Mouse (Mus musculus): ENCODE measurements at regions not wholly inside any gene's neighbourhood (a gene's known extent, or its start where the extent isn't known, plus 50 kb on each side); places are given as distances from the start of the nearest gene placed in this dataset.

DNA sequence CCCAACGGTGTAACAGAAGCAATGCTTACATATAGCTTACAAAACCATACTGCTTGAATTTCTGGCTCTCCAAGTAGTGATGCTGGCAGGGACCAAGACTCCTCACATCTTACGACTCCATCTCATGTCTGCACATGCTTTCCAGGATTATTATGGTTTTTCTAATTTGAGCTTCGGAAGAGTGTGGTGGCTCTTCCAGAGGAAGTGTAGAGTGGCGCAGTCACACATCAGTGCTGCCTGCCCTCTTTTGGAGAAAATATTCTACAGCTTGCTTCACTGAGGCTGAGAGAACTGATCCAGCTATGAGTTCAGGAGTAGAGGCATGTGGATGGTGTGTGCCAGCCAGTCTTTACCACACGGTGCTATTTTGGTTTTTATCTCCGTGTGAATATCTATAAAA lies 217.4 kb downstream of the Otol1 start:
- 88% methylated on average over 6 of the region's 6 CpGs for WGBS
- ATAC-seq, result no peak
- Histone ChIP-seq H3K36me3 (ENCODE audit: control insufficient read depth, insufficient read depth, low read length) (no peaks in the 10 kb centered on the region), H3K27me3 (replicated peaks; ENCODE audit: control insufficient read depth, insufficient read depth, low read length) (no peaks in the 10 kb centered on the region), H3K4me1 (ENCODE audit: control insufficient read depth, insufficient read depth, low read depth, low read length) (no peaks in the 10 kb centered on the region), H3K9me3 (ENCODE audit: control insufficient read depth, low read length) (no peaks in the 10 kb centered on the region), H3K27ac (ENCODE audit: low read depth, low read length) (no peak overlapping the region), H3K4me2 (ENCODE audit: low read length) (no peak overlapping the region), H3K4me3 (ENCODE audit: low read length) (no peak overlapping the region), H3K9ac (ENCODE audit: low read depth, low read length) (no peak overlapping the region)

DNA sequence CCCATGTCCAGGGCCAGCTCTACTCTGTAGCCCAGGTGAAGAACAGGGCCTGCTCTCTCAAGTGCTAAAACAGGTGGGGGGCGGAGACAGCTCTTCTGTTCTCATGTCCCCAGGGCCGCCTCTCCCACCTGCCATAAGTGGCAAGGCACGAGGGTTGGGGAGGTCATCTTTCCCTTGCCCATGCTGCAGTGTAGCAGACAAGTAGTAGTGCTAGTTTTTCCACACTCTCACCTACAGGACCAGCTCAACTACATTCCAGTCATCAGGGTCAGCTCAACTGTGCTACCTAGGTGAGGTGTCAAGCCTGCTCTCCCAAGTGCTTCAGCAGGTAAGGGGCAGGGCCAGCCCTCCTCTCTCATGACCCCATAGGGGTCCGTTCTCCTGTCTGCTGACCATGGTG lies 219.8 kb downstream of the Otol1 start:
- Histone ChIP-seq H3K9ac (ENCODE audit: low read depth, low read length) (no peak overlapping the region), H3K27ac (ENCODE audit: low read depth, low read length) (no peak overlapping the region), H3K4me2 (ENCODE audit: low read length) (no peak overlapping the region), H3K9me3 (ENCODE audit: control insufficient read depth, low read length) (no peaks in the 10 kb centered on the region), H3K4me3 (ENCODE audit: low read length) (no peak overlapping the region), H3K36me3 (ENCODE audit: control insufficient read depth, insufficient read depth, low read length) (no peaks in the 10 kb centered on the region), H3K27me3 (replicated peaks; ENCODE audit: control insufficient read depth, insufficient read depth, low read length) (no peaks in the 10 kb centered on the region), H3K4me1 (ENCODE audit: control insufficient read depth, insufficient read depth, low read depth, low read length) (no peaks in the 10 kb centered on the region)
- WGBS, result 88% methylated on average over 4 of the region's 4 CpGs
- ATAC-seq, result no peak

DNA sequence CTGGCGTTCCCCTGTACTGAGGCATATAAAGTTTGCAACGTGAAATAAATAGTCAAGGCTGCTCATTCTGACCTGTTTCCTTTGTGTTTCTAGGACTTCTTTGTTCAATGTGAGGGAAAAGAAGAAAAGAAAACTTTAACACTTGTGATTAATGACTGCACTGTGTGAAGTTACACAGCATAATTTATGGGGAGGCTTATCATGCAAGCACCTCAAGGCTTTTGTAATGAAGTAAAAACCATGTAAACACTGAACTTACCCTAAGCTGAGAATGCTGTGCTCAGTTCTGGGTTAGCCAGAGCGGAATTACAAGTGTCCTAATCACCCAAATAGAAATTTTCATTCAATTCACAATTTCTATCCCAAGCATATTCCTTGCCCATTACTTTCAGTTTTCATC lies 241.2 kb downstream of the Otol1 start:
- Histone ChIP-seq H3K9ac (ENCODE audit: low read depth, low read length) (no peak overlapping the region), H3K27ac (ENCODE audit: low read depth, low read length) (no peak overlapping the region), H3K4me3 (ENCODE audit: low read length) (no peak overlapping the region), H3K4me2 (ENCODE audit: low read length) (no peak overlapping the region), H3K4me1 (ENCODE audit: control insufficient read depth, insufficient read depth, low read depth, low read length) (no peaks in the 10 kb centered on the region), H3K36me3 (ENCODE audit: control insufficient read depth, insufficient read depth, low read length) (no peaks in the 10 kb centered on the region), H3K27me3 (replicated peaks; ENCODE audit: control insufficient read depth, insufficient read depth, low read length) (no peaks in the 10 kb centered on the region), H3K9me3 (ENCODE audit: control insufficient read depth, low read length) (no peaks in the 10 kb centered on the region)
- no peak for ATAC-seq
- 34% methylated on average over 3 of the region's 3 CpGs for WGBS

DNA sequence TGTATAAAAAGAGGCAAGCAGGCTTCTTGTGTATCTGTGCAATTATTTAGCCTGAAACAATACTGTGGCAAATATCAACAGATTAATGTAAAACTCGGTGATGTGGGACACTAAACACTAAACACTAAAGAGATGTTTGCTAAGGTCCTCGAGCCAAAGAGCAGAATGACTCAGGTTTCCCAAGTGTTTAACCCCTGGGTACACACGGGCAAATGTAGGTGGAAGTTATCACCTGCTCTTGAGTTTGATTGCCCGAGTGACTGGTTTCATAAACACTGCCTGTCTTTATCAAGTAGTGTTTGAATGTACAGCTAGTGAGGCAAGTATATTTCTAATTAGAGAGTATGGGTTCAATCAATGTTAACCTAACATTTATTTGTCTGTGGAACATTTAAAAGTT lies 242.5 kb downstream of the Otol1 start:
- Histone ChIP-seq H3K4me3 (ENCODE audit: low read length) (no peak overlapping the region), H3K9me3 (ENCODE audit: control insufficient read depth, low read length) (no peaks in the 10 kb centered on the region), H3K4me1 (ENCODE audit: control insufficient read depth, insufficient read depth, low read depth, low read length) (no peaks in the 10 kb centered on the region), H3K9ac (ENCODE audit: low read depth, low read length) (no peak overlapping the region), H3K27ac (ENCODE audit: low read depth, low read length) (no peak overlapping the region), H3K27me3 (replicated peaks; ENCODE audit: control insufficient read depth, insufficient read depth, low read length) (no peaks in the 10 kb centered on the region), H3K36me3 (ENCODE audit: control insufficient read depth, insufficient read depth, low read length) (no peaks in the 10 kb centered on the region), H3K4me2 (ENCODE audit: low read length) (no peak overlapping the region)
- ATAC-seq, result no peak
- 83% methylated on average over 4 of the region's 4 CpGs for WGBS

DNA sequence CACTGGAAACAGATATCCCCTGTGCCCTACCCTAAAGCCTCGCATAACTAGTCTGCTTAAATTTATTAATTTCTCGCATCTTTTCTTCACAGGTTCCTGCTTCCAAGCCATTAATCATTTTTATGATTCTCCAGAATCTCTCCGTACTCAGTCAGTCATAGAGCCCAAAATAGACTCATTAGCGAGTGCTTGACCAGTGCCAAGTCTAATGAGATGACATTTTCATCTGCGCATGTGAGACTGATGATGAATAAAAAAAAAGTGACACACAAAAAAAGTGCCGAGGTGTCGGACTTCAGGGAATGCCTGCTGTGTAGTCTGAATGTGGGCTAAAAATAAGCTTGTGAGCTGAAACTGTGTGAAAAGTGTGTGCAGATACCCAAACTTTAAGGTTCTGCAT lies 243.3 kb downstream of the Otol1 start:
- no peak overlapping the region for H3K4me3 ChIP-seq (ENCODE audit: low read length)
- H3K9me3 ChIP-seq (ENCODE audit: control insufficient read depth, low read length), result no peaks in the 10 kb centered on the region
- ATAC-seq, result peak; percentile 40; the same call in 1 of the 2 replicates
- no peak overlapping the region for H3K27ac ChIP-seq (ENCODE audit: low read depth, low read length)
- H3K4me2 ChIP-seq (ENCODE audit: low read length), result no peak overlapping the region
- H3K9ac ChIP-seq (ENCODE audit: low read depth, low read length), result no peak overlapping the region
- H3K27me3 ChIP-seq (replicated peaks; ENCODE audit: control insufficient read depth, insufficient read depth, low read length), result no peaks in the 10 kb centered on the region
- H3K4me1 ChIP-seq (ENCODE audit: control insufficient read depth, insufficient read depth, low read depth, low read length), result no peaks in the 10 kb centered on the region
- 61% methylated on average over 7 of the region's 7 CpGs for WGBS
- no peaks in the 10 kb centered on the region for H3K36me3 ChIP-seq (ENCODE audit: control insufficient read depth, insufficient read depth, low read length)

DNA sequence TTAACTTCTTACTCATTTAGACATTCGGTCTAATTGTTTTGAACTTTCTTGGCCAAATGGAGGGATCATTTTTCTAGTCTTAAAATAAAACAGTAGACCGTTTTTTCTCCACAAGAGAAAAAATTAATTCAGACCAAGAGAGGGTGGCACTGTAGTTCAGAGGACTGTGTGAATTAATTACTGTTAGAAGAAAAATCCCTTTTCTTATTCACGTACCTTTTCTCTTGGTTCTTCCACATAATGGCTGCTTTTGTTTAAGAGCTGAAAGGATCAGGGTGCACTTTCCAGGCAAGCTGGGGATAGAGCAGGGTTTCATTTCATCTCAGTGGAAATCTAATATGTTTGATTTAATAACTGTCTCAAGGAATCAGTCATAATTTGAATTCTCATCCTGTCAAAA lies 255.9 kb downstream of the Otol1 start:
- Histone ChIP-seq H3K27me3 (replicated peaks; ENCODE audit: control insufficient read depth, insufficient read depth, low read length) (no peaks in the 10 kb centered on the region), H3K4me1 (ENCODE audit: control insufficient read depth, insufficient read depth, low read depth, low read length) (no peaks in the 10 kb centered on the region), H3K9me3 (ENCODE audit: control insufficient read depth, low read length) (no peaks in the 10 kb centered on the region), H3K36me3 (ENCODE audit: control insufficient read depth, insufficient read depth, low read length) (no peaks in the 10 kb centered on the region), H3K4me3 (ENCODE audit: low read length) (no peak overlapping the region), H3K9ac (ENCODE audit: low read depth, low read length) (no peak overlapping the region), H3K4me2 (ENCODE audit: low read length) (no peak overlapping the region), H3K27ac (ENCODE audit: low read depth, low read length) (no peak overlapping the region)
- WGBS, result 48% methylated on average over 3 of the region's 3 CpGs
- ATAC-seq, result no peak

DNA sequence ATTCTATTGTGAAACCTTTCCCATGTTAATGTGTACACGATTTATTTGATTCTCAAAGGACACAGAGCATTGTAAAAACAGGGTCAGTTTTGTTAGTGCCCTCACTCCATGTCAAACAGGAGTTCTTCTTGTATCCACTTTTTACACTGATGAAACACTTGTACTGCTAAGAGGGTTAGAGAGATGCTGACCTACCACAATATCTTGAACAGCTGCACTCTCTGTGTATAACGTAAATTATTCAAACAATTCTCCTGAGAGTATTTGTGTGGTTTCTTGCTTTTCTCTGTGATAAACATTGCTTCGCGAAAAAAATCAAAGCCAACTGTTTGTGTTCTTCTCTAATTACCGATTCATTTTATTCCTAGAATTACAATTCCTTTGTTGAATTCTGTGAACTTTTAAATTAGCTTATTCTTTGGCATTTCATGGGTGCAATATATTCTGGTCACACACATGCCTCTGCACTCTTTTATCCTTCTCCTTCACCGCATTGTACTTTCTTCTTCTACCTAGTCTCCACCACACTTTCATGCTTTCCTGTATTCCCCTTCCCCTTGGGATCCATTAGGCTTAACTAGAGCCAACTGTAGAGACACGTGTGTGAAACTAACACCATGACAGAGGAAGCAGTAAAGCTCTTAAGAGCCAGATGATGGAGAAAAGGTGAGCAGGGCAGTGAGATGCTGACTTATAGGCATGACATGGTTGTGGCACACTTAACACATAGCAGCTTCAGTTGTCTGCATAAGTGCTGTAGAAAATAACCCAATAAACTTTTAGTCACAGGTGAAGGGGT lies 281.4 kb downstream of the Otol1 start:
- Histone ChIP-seq H3K27ac (ENCODE audit: low read depth, low read length) (no peak overlapping the region), H3K36me3 (ENCODE audit: control insufficient read depth, insufficient read depth, low read length) (no peaks in the 10 kb centered on the region), H3K4me3 (ENCODE audit: low read length) (no peak overlapping the region), H3K4me1 (ENCODE audit: control insufficient read depth, insufficient read depth, low read depth, low read length) (no peaks in the 10 kb centered on the region), H3K9ac (ENCODE audit: low read depth, low read length) (no peak overlapping the region), H3K4me2 (ENCODE audit: low read length) (no peak overlapping the region), H3K27me3 (replicated peaks; ENCODE audit: control insufficient read depth, insufficient read depth, low read length) (no peaks in the 10 kb centered on the region), H3K9me3 (ENCODE audit: control insufficient read depth, low read length) (no peaks in the 10 kb centered on the region)
- no peak for ATAC-seq
- WGBS, result 51% methylated on average over 7 of the region's 7 CpGs

DNA sequence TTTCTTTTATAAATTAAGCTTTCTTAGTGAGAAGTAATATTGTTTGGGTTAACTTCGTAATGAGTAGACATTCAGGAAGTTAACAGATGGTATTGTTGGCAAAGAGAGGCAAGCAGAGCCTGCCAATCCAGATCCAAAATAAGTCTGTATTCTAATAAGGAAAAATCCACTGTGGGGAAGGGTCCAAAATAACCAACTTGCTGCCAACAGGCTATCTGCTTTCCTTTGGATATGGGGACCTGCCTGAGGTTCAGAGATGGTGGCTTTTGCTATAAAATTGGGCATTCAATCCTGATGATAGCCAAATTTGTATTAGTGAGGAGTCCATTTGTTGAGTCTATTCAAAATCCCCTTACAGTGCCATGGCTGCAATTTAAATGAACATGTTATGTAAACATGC lies 300.1 kb downstream of the Otol1 start:
- no peaks in the 10 kb centered on the region for H3K9me3 ChIP-seq (ENCODE audit: control insufficient read depth, low read length)
- no peak overlapping the region for H3K27ac ChIP-seq (ENCODE audit: low read depth, low read length)
- no peak overlapping the region for H3K4me2 ChIP-seq (ENCODE audit: low read length)
- H3K4me3 ChIP-seq (ENCODE audit: low read length), result no peak overlapping the region
- 69% methylated on average over 1 of the region's 1 CpGs for WGBS
- no peaks in the 10 kb centered on the region for H3K4me1 ChIP-seq (ENCODE audit: control insufficient read depth, insufficient read depth, low read depth, low read length)
- no peak overlapping the region for H3K9ac ChIP-seq (ENCODE audit: low read depth, low read length)
- H3K27me3 ChIP-seq (replicated peaks; ENCODE audit: control insufficient read depth, insufficient read depth, low read length), result no peaks in the 10 kb centered on the region
- no peaks in the 10 kb centered on the region for H3K36me3 ChIP-seq (ENCODE audit: control insufficient read depth, insufficient read depth, low read length)
- peak; percentile 56 for ATAC-seq

DNA sequence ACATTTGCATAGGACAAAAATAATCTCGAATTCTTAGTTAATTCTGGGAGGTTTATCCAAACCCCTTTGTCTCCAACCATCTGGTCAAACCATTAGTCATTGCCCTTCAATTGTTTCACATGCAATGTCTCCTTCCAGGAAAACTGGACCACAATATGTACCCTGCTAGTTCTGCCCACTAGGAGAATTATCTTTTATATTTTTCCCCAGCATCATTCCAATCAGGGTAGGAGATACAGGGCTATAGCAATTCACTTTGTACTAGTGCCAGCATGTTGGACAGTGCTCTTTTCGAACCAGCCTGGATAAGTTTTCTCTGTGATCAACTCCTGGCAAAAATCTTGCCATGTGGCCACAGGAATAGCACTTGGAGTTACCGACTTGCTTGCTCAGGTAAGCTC lies 300.6 kb downstream of the Otol1 start:
- no peaks in the 10 kb centered on the region for H3K4me1 ChIP-seq (ENCODE audit: control insufficient read depth, insufficient read depth, low read depth, low read length)
- H3K27me3 ChIP-seq (replicated peaks; ENCODE audit: control insufficient read depth, insufficient read depth, low read length), result no peaks in the 10 kb centered on the region
- 71% methylated on average over 3 of the region's 3 CpGs for WGBS
- no peaks in the 10 kb centered on the region for H3K36me3 ChIP-seq (ENCODE audit: control insufficient read depth, insufficient read depth, low read length)
- no peak overlapping the region for H3K4me3 ChIP-seq (ENCODE audit: low read length)
- peak; percentile 50; the same call in 1 of the 2 replicates for ATAC-seq
- H3K9ac ChIP-seq (ENCODE audit: low read depth, low read length), result no peak overlapping the region
- no peak overlapping the region for H3K27ac ChIP-seq (ENCODE audit: low read depth, low read length)
- H3K4me2 ChIP-seq (ENCODE audit: low read length), result no peak overlapping the region
- H3K9me3 ChIP-seq (ENCODE audit: control insufficient read depth, low read length), result no peaks in the 10 kb centered on the region
